Mouse (Mus musculus): ENCODE data around the gene Zbtb3.

- TF ChIP-seq CTCF (conservative IDR thresholded peaks at IDR 0.05; ENCODE audit: insufficient read depth, insufficient read length, low read depth, low read length) = no peak
- no peak for TF ChIP-seq POLR2A (IDR thresholded peaks at IDR 0.05; ENCODE audit: low read depth, low read length)
Observed at GRCm38 (mm10) chr19:8839103-8839907, 37.0 kb downstream of the Zbtb3 start, which contains the start of gene Gng3.

All from kidney, adult 2 months (tissue).